Mouse (Mus musculus): ENCODE results near the gene Rnf145.

The Rnf145 gene

DNA sequence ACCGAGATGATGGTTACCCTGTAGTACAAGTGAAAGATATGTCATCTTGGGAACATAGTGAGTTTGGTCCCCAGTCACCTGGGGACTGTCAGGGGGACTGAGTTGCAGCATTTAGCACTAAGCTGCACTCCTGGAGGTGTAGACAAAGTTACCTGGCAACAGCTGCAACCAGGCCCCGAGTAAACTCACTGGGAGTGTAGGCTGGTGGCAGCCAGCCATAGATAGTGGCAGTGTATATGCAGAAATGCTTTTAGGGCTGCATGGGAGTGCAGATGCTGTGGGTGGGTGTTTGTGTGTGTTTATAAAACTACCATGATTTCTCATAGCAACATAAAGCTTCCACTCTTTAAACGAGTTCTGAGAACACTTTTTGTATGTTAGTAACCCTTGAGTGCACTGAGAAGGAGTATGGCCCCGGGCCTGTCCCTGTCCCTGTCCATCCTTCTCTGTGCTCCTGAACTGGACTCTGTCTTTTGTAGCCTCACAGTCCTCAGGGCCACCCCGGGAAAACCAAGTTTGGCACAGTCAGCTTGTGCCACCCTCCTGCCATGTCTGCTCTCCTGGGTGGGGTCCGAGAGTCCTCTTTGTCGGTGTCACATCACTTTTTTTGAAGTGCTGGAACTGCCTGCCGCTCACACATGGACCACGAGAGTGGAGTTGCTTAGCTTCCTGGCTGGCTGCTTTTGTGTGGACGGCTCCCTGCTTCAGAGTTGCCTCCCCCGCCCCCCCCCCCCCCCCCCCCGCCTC is 43.8 kb downstream of the Rnf145 start:
- 50% methylated on average over 12 of the region's 12 CpGs for WGBS

DNA sequence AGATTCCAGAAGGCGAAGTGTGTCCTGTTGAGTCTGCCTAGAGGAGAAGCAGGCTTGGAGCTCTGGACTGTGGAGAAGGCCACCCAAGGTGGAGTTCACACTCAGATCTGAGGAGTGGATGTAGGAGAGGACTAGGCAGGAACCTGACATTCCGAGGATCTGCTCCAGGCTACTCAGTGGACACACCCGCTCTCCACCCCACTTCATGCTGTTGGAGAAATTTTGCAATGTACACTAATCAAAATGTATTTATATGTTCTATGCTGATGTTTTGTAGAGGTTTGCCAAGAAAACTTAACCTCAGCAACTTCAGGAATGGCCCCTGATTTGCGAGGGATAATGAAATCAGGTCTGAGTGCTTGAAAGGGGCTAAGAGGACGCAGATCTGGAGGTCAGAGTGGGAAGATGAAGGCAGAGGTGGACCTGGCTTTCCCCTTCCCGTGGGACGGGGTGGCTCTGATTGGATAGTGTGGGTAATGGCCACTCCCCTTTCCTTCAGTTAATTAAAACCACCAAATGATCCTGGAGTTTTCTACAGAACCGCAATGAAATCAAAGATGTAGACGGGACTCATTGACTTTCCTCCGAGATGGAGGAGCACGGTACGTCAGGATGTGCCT is 45.6 kb downstream of the Rnf145 start:
- WGBS: 91% methylated on average over 12 of the region's 12 CpGs

DNA sequence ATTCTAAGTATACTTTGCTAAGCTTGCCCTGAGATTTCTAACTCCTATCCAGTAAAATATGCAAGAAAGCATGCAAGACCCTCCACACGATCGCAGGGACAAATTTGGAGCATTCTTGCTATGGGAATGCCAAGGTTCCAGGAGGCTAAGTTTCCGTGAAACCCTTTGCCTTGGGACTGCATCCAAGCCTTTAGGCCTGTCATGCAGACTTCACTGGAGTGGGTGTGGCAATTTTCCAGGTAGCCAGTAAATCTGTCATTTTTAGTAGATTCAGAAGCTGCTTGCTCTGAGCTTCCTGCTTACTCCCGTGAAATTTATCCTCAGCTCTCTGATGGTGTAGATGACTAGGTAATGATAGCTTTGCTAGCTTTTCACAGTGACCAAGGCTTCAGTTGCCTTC is 51.6 kb downstream of the Rnf145 start:
- 79% methylated on average over 4 of the region's 4 CpGs for WGBS

DNA sequence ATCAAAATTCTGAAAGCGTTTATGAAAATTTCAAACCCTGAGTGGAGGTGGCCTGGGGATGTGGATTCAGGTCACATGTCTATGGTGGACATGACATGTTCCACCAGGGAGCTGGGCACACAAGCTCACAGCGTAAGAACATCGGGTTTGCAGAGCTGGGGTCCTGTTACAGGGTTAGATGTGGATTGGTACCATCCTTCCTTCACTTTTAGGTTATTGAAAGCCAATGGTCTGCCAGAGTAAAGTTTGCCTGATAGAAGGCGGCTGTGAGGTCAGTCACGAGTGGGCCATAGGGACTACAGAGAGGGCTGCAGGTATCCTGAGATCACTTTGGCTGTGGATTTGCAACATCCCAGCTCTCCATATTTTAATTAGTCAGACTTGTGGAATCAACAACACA is 54.0 kb downstream of the Rnf145 start:
- 94% methylated on average over 5 of the region's 5 CpGs for WGBS

DNA sequence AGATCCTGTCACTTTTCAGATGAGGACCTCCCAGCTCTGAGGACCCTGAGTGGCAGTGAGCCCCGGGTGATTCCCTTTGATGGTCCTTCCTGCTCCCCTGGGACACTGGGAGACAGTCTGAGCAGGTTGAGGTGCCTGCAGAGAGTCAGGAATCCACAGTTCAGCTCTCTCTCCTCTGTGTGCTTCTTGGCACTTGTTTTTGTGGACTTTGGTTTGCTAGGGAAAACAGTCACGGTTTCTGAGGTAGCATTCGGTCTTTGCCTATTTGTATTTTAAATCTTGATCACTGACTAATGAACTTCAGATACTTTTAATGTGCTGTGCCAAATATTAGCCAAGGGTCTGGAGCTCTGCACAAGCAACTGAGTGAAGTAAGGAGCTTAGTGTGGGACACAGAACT is 54.6 kb downstream of the Rnf145 start:
- WGBS: 80% methylated on average over 3 of the region's 3 CpGs

DNA sequence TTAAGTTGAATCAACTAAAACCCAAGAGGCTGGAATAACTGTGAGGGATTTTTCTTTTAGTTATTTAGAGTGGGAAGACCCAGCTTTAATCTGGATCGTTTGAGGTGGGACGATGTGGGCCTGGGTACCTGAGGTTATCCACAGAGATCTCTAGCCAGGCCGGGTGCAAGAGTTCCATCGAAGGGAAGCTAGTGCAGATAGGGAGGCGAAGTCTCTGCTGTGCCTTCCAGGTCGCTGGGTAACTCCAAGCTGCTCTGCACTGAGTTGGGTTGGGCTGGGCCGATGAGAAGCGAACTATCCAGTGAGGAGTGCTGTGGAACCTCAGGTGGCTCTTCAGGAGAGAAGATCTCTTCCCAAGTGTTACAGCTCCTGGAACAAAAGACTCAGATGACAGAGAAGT is 55.6 kb downstream of the Rnf145 start:
- WGBS: 96% methylated on average over 8 of the region's 8 CpGs

DNA sequence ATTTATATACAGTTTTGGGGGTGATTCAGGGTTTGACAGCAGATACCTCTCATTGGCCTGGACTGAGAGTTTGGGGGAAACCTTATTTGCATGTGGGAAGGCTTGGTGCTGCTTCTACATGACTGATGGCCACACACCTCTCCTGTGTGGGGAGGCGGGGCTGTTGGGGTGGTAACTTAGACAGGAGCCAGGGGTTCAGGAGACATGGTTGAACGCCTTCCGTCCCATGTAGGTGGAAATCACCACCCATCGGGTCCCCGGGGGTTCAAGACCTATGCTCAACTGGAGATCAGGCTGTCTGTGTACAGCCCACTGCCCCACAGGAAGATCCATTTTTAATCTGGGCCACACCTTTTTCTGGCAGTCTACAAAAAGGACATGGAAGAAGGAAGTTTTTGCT is 56.1 kb downstream of the Rnf145 start:
- 95% methylated on average over 5 of the region's 5 CpGs for WGBS

DNA sequence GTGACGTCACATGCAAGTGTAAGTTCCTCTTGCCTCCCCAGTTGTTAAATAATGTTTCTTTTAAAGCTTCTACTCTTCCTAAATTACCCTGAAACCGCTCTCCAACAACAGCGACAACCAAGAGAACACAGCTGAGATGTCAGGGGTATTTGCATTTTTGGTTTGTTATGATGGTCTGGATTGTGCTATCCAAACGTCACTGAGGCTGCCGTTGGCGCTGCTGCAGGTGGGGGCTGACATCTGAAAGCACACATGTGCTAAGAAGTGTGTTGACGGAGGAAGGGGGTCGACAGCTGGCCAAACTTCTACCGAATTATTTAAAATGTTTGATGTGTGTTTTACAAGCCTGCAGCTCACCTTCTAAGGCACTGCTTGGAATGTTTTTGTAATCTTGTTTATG is 59.1 kb downstream of the Rnf145 start:
- 82% methylated on average over 9 of the region's 9 CpGs for WGBS

DNA sequence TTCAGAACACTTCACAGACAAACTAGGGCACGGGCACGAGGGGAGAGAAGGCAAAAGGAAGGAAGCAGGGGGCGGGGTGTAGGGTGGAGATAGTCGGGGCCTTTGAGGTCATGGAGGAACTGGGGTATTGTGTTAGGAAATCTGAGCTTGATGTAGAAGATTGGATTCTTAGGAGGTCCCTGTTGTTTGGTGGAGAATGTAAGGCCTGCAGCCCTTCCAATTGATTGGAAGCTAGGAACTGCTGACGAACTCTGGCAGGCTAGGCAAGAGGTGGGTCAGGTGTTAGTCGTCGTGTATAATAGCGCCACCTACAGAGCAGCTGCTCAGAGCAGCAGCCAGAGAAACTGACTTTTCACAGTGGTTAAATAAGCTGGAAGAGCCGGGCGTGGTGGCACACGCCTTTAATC is 62.5 kb downstream of the Rnf145 start:
- WGBS: 35% methylated on average over 11 of the region's 11 CpGs

DNA sequence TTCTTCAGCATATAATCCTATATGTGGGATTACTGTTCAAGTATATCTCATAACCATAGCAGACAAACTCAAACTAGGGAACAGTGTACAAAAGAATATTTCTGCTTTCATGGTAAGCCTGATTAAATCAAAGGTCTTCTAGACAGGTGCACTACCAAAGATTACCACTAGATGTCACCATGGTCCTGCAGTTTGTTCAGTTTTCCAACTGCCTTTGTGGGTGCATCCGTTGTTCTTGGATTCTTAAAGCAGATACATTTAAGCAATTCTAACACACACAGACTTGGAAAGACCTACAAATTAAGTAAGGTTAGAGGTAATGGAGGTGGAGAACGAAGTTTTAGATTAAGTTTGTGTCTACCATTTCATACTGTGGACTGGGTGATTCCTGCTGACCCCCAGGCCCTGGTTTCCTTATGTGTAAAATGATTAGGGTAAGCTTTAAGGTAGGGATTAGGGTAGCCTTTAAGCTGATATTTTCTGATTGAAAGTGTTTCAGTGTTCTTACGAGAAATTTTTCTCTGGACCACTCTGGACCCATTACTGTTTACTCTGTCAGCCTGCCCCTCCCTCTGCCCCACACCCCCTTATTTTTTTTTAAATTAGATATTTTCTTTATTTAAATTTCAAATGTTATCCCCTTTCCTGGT is 67.4 kb downstream of the Rnf145 start:
- WGBS: 7% methylated on average over 3 of the region's 3 CpGs

DNA sequence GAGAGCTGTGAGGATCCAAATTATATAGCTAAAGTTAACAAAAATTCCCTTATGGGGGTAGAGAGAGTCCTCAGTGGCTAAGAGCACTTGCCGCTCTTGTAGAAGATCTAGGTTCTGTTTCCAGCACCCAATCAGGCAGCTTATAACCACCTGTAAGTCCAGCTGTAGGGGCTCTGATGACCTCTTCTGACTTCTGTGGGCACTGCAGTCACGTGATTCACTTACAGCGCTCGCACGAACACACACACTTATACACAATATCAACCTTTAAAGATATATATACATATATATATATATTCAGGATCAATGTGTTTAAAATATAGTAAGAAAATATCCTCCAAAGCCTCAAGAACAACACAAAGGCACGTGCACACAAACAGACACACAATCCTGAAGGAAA is 74.3 kb downstream of the Rnf145 start:
- WGBS: 96% methylated on average over 6 of the region's 6 CpGs

DNA sequence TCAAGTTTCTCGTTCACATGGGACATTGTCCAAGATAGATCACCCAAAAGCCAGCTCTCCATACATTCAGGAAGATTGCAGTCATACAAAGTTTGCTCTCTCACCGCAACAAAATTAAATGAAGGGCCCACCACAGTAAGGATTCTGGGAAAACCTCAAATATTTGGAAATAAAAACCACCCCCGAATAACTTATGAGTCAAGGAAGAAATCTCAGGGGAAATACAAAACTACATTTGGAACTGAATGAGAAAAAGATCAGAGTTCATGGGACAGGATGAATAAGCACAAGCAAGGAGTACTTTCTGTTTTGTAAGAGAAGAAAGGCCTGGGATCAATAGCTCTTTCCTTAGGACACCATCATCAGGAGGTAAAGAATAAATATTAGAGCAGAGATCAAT is 76.0 kb downstream of the Rnf145 start:
- WGBS: 91% methylated on average over 3 of the region's 3 CpGs

DNA sequence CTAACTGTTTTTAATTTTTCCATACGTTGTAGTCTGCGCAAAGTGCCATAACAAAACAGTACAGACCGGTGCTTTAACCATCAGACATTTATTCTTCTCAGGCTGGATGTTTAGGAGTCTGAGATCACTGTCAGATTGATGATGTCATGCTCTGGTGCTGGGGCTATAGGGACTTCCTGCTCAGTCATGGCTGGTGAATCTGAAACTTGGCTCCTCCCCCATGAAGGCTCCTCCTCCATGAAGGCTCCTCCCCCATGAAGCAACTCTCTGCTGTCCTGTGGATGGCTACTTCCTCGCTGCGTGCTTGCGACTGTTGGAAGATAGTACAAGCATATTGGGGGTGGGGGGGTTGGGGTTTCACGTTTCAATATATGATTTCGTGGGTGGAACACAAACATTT is 88.1 kb downstream of the Rnf145 start:
- 91% methylated on average over 8 of the region's 8 CpGs for WGBS

DNA sequence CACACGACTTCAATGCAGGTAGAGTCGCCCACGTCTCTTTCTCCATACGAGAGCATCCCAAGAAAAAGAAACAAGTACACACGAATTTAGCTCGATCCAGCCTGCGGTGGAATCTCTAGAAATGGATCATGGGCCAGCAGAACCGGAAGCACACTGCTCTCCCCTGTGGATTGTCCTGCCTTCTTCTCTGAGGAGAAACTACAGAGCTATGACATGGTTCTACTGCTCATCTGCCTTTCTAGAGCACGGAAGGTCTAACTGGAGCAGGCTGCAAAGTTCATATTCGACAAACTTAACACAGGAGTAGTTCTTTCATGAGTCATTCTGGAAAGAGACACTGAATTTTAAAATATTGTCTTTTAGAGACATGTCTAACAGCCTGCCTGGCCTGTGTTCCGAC is 89.9 kb downstream of the Rnf145 start:
- WGBS: 83% methylated on average over 11 of the region's 11 CpGs

DNA sequence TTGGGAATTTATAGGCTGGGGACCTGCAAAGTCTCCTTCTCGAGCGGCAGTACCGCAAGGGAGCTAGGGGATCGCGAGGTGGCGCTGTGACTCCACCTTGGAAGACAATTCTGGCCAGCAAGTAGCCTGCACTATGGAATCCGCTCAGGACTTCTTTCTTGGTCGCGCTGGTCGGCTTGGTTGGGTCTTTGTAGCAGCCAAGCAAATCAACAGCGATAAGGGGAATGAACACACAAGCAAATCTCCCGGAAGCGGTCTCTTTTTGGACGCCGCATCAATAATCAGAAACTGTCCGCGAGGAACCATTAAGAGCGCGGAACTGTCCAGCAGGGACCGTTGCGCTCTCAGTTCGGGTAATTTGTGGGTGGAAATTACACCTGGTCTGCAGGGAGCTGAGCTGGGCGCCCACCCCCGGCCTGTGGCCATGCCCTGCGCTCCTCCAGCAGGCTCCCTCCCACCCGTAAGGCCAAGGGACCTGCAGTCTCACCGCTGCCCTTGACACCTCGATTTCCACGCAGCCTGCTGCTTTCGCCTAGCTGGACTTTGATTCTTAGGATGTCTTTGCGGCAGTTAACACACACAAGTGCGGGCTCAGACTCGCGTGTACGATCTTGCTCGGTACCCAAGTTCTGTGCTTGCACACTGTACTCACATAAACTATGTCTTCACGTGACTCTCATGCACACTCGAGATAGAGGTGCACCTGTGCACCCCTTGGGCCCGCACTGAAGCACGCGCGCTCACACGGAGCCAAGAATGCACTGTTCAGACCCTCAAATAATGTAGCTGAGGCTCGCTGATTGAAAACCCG is 92.4 kb downstream of the Rnf145 start:
- 2% methylated on average over 45 of the region's 45 CpGs for WGBS

DNA sequence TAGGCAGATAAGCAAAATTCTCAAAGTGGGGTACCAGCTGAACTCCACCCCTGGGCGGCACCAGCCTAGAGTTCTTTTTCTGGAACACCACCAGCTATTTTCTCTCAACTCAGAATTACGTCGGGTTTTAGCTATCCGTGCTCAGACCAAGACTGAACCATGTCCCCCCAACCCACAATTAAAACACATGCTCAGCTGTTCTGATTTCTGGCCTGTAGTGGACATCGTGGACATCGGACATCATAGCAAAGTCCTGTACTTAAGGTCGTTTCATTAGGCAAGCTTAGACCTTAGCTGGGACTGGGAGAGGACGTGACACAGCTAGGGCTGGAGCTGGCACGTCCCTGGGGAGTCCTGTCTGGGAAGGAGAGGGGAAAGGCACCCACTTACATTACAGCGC is 93.4 kb downstream of the Rnf145 start:
- 13% methylated on average over 10 of the region's 10 CpGs for WGBS

DNA sequence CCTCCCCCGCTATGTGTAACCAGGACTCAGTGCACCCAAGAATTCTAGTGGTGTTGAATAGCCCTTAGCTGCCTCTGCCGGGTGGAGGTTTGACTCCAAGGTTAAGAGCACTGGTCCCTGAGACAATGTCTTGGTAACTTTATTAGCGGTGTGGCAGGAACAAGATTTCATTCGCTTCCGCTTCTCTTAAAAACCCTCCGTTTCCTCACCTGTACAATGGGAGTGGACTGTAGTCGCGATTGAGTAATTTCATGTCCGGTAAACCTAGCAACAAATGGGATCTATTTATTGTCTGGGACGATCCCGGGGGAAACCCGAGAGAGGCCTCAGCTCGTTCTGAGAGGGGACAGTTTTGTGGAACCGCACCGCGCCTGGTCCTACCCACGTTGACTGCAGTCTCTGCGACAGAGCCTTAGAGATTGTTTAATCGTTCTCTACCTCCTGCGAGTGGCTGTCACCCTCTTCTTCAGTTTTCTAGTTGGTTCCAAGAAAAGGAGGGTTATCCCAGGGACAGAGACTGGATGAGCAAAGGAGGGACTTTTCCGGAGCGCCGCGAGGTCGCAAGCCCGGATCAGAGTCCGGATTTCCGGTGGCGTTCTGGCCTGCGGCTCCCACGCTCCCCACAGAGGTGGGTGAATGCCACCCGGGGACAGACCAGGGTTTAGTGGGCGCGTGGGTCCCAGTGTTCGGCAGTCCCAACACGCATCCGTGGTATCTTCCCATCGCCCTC is 94.1 kb downstream of the Rnf145 start:
- WGBS: 3% methylated on average over 38 of the region's 38 CpGs

DNA sequence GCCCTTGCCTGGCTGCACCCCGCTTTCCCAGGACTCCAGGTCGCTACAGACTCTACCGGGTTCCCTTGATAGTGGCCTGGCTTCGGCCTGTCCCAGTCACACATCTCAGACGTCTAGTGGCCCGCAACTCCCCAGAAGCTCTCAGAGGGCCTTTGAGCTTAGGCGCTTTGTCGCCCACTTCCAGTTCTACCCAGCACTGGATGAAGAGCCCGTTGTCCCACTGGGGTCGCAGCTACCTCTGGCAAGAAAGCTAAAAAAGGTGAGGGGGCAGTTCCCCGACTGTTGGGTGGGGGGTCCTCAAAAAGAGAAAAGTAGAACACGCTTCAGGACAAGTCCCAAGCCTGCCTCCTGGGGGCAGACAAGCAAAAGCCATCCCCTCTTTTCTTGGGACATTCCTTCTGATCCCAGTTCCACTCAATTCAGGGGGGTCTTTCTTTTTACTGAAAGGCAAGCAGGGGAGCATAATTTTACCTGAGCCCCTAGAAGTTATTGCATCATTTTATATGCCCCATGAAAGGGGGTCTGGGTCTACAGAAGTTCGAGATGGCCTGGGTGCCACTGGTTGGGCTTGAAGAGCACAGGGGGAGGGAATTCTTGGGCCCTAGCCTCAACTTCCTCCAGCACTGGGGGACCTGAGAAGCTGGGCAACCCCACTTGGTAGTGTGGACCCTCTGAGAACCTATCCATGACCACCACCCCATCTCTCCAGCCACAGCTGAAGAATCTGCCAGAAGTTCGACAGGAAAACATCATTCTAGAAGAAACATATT is 94.8 kb downstream of the Rnf145 start:
- WGBS: 11% methylated on average over 14 of the region's 14 CpGs

Data from cerebral cortex, adult 2 months (tissue).